Mouse (Mus musculus) brain, embryonic 14.5 days (tissue): ENCODE data around the gene B4galt3.

Experiments used
- CTCF ChIP-seq: fragments of 200-500 bp; IDR thresholded peaks from 2 replicates; pipeline ENCODE4 v1.5.1; 2012; ENCODE audit warnings: inconsistent platforms, mild to moderate bottlenecking, moderate library complexity, borderline replicate concordance; ENCODE audit not compliant: insufficient read depth, insufficient read length; ENCODE audit errors: extremely low read depth
- POLR2A ChIP-seq: fragments of 200-500 bp; IDR thresholded peaks from 2 replicates; pipeline ENCODE4 v1.6.1; 2012; ENCODE audit warnings: mild to moderate bottlenecking, inconsistent platforms, borderline replicate concordance; ENCODE audit not compliant: poor library complexity, insufficient read depth, insufficient read length, severe bottlenecking; ENCODE audit errors: extremely low read depth

DNA sequence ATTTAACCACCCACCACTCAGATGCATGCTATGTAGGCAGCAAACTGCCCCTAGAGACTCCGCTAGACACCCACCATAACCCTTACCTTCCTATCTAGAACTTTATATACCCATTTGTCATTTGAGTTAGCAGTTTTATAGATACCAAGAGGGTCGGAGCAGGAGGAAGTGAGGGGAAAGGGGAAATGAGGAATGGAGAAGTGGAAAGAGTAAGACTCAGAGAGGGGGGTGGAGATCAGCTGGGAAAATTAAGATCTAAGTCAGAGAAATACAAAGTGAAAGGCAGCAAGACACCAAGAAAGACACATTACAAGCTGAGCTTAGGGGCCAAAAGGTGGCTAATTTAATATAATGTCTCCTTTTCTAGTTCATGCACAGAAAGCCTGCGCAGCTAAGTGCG, 35.6 kb upstream of the B4galt3 start:
- TF ChIP-seq CTCF (no peak), POLR2A (no peak)
